Mouse (Mus musculus): ENCODE results near the gene Kctd21.

Gene Kctd21

GRCm38 (mm10) chr7:97380500-97381123, 48.5 kb downstream of the Kctd21 start:
- ATAC-seq (ENCODE audit: insufficient number of reproducible peaks, low FRiP score, low TSS enrichment): no peak

GRCm38 (mm10) chr7:97382661-97383060, 50.5 kb downstream of the Kctd21 start:
- no peak for ATAC-seq (ENCODE audit: insufficient number of reproducible peaks, low FRiP score, low TSS enrichment)

GRCm38 (mm10) chr7:97383496-97384132, 51.5 kb downstream of the Kctd21 start:
- no peak for ATAC-seq (ENCODE audit: insufficient number of reproducible peaks, low FRiP score, low TSS enrichment)

GRCm38 (mm10) chr7:97386106-97386805, 54.1 kb downstream of the Kctd21 start:
- no peak for ATAC-seq (ENCODE audit: insufficient number of reproducible peaks, low FRiP score, low TSS enrichment)

GRCm38 (mm10) chr7:97386806-97387370, 54.8 kb downstream of the Kctd21 start:
- ATAC-seq (ENCODE audit: insufficient number of reproducible peaks, low FRiP score, low TSS enrichment): peak; percentile 96

DNA sequence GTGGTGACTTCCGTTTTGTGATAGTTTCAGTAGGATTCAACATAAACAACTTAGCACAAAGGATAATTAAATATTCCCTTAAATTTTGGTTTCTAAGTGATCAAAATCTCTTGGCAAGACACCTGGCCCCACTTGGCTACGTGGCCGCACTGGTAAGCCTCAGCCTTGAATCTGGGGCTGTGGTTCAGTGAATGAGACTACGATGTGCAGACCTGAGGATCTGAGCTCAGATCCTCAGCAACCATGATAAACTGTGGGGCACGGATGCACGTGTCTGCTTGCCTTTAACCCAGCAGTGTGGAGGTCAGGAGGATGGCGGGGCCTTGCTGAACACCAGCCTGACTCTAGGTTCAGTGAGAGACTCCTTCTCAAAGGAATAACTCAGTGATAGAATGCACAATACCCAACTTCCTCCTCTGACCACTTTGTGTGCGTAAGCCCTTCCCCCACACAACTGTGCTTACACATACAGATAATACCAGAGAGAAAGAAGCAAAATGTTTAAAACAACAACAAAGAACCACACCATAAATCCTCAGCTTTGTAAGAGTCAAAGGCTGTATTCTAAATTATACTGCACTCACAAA, 55.5 kb downstream of the Kctd21 start:
- ATAC-seq (ENCODE audit: insufficient number of reproducible peaks, low FRiP score, low TSS enrichment): peak; percentile 29; the same call in 1 of the 2 replicates

DNA sequence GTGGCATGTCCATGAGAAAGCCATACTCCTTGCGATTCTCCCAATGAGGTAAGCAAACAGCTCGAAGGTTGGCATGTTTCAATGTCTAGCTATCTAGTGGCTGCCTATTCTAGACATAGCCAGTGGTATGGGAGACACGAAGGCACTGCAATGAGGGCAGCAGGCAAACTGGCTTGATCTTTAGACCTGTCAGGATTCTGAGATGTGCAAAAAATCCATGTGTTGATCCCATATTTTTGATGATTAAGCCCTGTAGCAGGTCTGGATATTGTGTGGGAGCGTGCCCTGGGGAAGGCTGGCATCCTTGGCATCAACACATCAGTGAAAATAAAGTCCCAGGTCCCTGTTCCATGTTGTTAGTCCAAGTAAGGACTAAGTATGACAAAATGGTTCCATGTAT, 56.4 kb downstream of the Kctd21 start:
- ATAC-seq (ENCODE audit: insufficient number of reproducible peaks, low FRiP score, low TSS enrichment): no peak

- no peak for ATAC-seq (ENCODE audit: insufficient number of reproducible peaks, low FRiP score, low TSS enrichment)
Measured at GRCm38 (mm10) chr7:97391293-97392078, 59.4 kb downstream of the Kctd21 start.

- ATAC-seq (ENCODE audit: insufficient number of reproducible peaks, low FRiP score, low TSS enrichment): no peak
Measured at GRCm38 (mm10) chr7:97392079-97392445, 59.9 kb downstream of the Kctd21 start.

- no peak for ATAC-seq (ENCODE audit: insufficient number of reproducible peaks, low FRiP score, low TSS enrichment)
Measured at GRCm38 (mm10) chr7:97394375-97394774, 62.2 kb downstream of the Kctd21 start.

GRCm38 (mm10) chr7:97398943-97399342, 66.8 kb downstream of the Kctd21 start:
- ATAC-seq (ENCODE audit: insufficient number of reproducible peaks, low FRiP score, low TSS enrichment): no peak

Measured in cerebellum, adult (tissue).